Mouse (Mus musculus) thymus, adult 2 months (tissue): ENCODE measurements around the gene Fam102a.

Source experiments
- CTCF ChIP-seq: fragments of 200-500 bp; IDR thresholded peaks from 2 replicates; pipeline ENCODE4 v1.5.1; 2012; ENCODE audit warnings: mild to moderate bottlenecking, control low read depth, low read length, moderate library complexity, borderline replicate concordance; ENCODE audit not compliant: control insufficient read depth, poor library complexity, insufficient read depth; ENCODE audit errors: extremely low read depth
- POLR2A ChIP-seq: fragments of 200-500 bp; IDR thresholded peaks from 2 replicates; pipeline ENCODE4 v1.6.1; 2012; ENCODE audit warnings: mild to moderate bottlenecking, low read length, control low read depth, moderate library complexity; ENCODE audit not compliant: control insufficient read depth, poor library complexity, insufficient read depth; ENCODE audit errors: extremely low read depth

- TF ChIP-seq CTCF (no peak), POLR2A (no peak)
These were observed 1.7 kb downstream of the Fam102a start for GRCm38 (mm10) chr2:32536634-32537359.
